Mouse (Mus musculus) intestine, postnatal 0 days (tissue): ENCODE measurements around the gene F12. TPM values are rescaled to one million over a fixed set of nuclear protein-coding genes. Genes with fewer than 3 reads are reported as not detected.

Source experiments
- ATAC-seq: fragments of 200-750 bp; cut with Nextera tagmentation; 2 replicates; pipeline ENCODE4 v1.8.0; 2017; ENCODE audit warnings: mild to moderate bottlenecking, moderate TSS enrichment, moderate library complexity
- H3K27ac ChIP-seq: fragments of 300-500 bp; sonication (generic); 2 replicates; pipeline ENCODE4 v1.5.1; 2014; ENCODE audit warnings: mild to moderate bottlenecking, low read depth, low read length, moderate library complexity
- H3K27me3 ChIP-seq: fragments of 300-500 bp; sonication (generic); replicated peaks from 2 replicates; pipeline ENCODE4 v1.6.1; 2014; ENCODE audit warnings: low read length, mixed read lengths; ENCODE audit not compliant: control insufficient read depth, insufficient read depth
- H3K36me3 ChIP-seq: fragments of 300-500 bp; sonication (generic); 2 replicates; pipeline ENCODE4 v1.6.1; 2014; ENCODE audit warnings: mild to moderate bottlenecking, moderate library complexity; ENCODE audit not compliant: control insufficient read depth, insufficient read depth
- H3K4me1 ChIP-seq: fragments of 300-500 bp; sonication (generic); replicated peaks from 2 replicates; pipeline ENCODE4 v1.6.1; 2014; ENCODE audit warnings: antibody characterized with exemption, low read length, mixed read lengths; ENCODE audit not compliant: control insufficient read depth, insufficient read depth
- H3K4me2 ChIP-seq: fragments of 300-500 bp; sonication (generic); replicated peaks from 2 replicates; pipeline ENCODE4 v1.6.1; 2014; ENCODE audit warnings: low read depth, mild to moderate bottlenecking, moderate library complexity
- H3K4me3 ChIP-seq: fragments of 300-500 bp; sonication (generic); 2 replicates; pipeline ENCODE4 v1.5.1; 2014; ENCODE audit warnings: low read depth, low read length
- H3K9ac ChIP-seq: fragments of 300-500 bp; sonication (generic); 2 replicates; pipeline ENCODE4 v1.6.1; 2014; ENCODE audit warnings: mild to moderate bottlenecking, low read depth, low read length
- H3K9me3 ChIP-seq: fragments of 300-500 bp; sonication (generic); 2 replicates; pipeline ENCODE4 v1.6.1; 2016; ENCODE audit warnings: mixed run types; ENCODE audit not compliant: control insufficient read depth
- CTCF ChIP-seq: sonication (generic); IDR thresholded peaks from 2 replicates; pipeline ENCODE4 v1.5.1; 2016; ENCODE audit warnings: low read depth, mild to moderate bottlenecking, control low read depth, antibody characterized with exemption, moderate library complexity
- WGBS: fragments of 180-500 bp; shearing (Covaris S2); extraction: QIAGEN DNeasy Blood & Tissue Kit; methylation state at CpG from one replicate; pipeline ENCODE4 v1.1.7; 2014; 5-methylcytosine and 5-hydroxymethylcytosine counted together
- polyA plus RNA-seq: library from polyadenylated mRNA; unstranded; fragments of >200 nt; fragmentation: Nextera tagmentation; extraction: Ambion mirVana; gene quantifications from 2 replicates; pipeline ENCODE4 v1.2.1, GENCODE M21; 2015

The F12 gene
- polyA plus RNA-seq, 1 experiment from 2014 or later, result 1.2 TPM

DNA sequence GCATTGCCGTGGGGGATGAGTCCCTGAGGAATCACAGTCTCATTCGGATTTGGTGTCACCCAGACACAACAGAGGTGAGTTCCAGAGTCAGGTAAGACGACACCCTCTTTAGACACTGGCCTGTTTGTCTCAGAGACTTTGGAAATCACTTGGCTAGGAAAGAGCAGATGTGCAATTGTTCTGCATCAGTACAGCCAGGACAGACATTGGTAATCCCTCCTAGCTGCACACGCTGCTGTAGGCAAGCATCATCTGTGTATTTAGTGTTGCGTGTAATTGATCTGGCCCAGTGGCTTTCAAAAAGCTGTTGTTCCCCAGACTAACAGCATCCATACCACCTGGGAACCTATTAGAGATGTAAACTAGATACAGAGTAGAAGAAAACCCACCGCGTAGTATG, 23.3 kb downstream of the F12 start:
- H3K4me1 ChIP-seq, result no peaks in the 10 kb centered on the region
- H3K4me2 ChIP-seq, result no peak overlapping the region
- no peaks in the 10 kb centered on the region for H3K36me3 ChIP-seq
- peaks cover 9% of the 10 kb centered on the region; the same call in 1 of the 2 replicates for H3K27me3 ChIP-seq
- no peak for ATAC-seq
- no peaks in the 10 kb centered on the region for H3K9me3 ChIP-seq
- H3K9ac ChIP-seq, result no peak overlapping the region
- H3K27ac ChIP-seq, result no peak overlapping the region
- no peak for TF ChIP-seq CTCF
- 71% methylated on average over 7 of the region's 7 CpGs for WGBS
- no peak overlapping the region for H3K4me3 ChIP-seq

- Histone ChIP-seq H3K27ac (no peak overlapping the region; the same call in 1 of the 2 replicates), H3K9ac (no peak overlapping the region), H3K4me2 (no peak overlapping the region), H3K9me3 (no peaks in the 10 kb centered on the region), H3K4me3 (no peak overlapping the region), H3K27me3 (peaks cover 9% of the 10 kb centered on the region; the same call in 1 of the 2 replicates), H3K4me1 (no peaks in the 10 kb centered on the region), H3K36me3 (no peaks in the 10 kb centered on the region)
- 26% methylated on average over 1 of the region's 1 CpGs for WGBS
- peak; percentile 65; the same call in 1 of the 2 replicates for ATAC-seq
- no peak for TF ChIP-seq CTCF
Observed at GRCm38 (mm10) chr13:55400039-55400346, 26.6 kb downstream of the F12 start.

- Histone ChIP-seq H3K27ac (no peak overlapping the region), H3K27me3 (peaks cover 9% of the 10 kb centered on the region; the same call in 1 of the 2 replicates), H3K36me3 (no peaks in the 10 kb centered on the region), H3K4me1 (no peaks in the 10 kb centered on the region), H3K9ac (no peak overlapping the region), H3K9me3 (no peaks in the 10 kb centered on the region), H3K4me3 (no peak overlapping the region), H3K4me2 (no peak overlapping the region)
- TF ChIP-seq CTCF, result no peak
- WGBS, result 37% methylated on average over 5 of the region's 5 CpGs
- ATAC-seq, result peak; percentile 82
Observed at GRCm38 (mm10) chr13:55399300-55400038, 27.1 kb downstream of the F12 start.

DNA sequence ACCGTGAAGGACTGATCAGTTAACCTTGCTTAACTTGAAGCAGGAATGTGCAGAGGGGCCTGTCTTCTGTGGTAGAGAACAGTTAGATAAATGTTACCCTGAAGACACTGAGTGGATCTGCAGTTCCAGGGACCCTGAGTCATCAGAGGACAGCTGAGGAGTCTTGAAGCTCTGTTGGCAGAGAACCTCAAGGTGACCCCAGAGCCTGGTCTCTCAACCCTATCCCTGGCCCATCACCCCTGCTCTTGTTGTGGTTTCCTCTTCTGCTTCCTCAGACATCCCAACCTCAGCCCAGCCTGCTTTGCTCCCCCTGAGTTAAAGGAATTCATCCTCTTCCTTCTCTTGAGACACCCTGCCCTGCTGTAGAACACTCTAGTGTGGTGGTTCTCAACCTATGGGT, 28.5 kb downstream of the F12 start, which contains the start of gene Slc34a1:
Gene Slc34a1, plus strand, starts transcription at position 100 of the 400 bp plus-strand sequence.
- Histone ChIP-seq H3K36me3 (no peaks in the 10 kb centered on the region), H3K9ac (no peak within 1 kb of the TSS), H3K27ac (no peak within 1 kb of the TSS), H3K4me3 (no peak within 1 kb of the TSS), H3K9me3 (no peaks in the 10 kb centered on the region), H3K4me1 (no peaks in the 10 kb centered on the region), H3K27me3 (no peaks in the 10 kb centered on the region), H3K4me2 (no peak within 1 kb of the TSS)
- TF ChIP-seq CTCF, result no peak
- no peak for ATAC-seq
- WGBS, result 76% methylated on average over 1 of the region's 1 CpGs

- peak; percentile 69 for TF ChIP-seq CTCF
- no peaks in the 10 kb centered on the region for H3K36me3 ChIP-seq
- no peaks in the 10 kb centered on the region for H3K4me1 ChIP-seq
- 75% methylated on average over 4 of the region's 4 CpGs for WGBS
- no peak overlapping the region for H3K9ac ChIP-seq
- H3K9me3 ChIP-seq, result no peaks in the 10 kb centered on the region
- no peak overlapping the region for H3K4me3 ChIP-seq
- no peak overlapping the region for H3K4me2 ChIP-seq
- no peaks in the 10 kb centered on the region for H3K27me3 ChIP-seq
- H3K27ac ChIP-seq, result no peak overlapping the region
- ATAC-seq, result no peak
Observed at GRCm38 (mm10) chr13:55392933-55393332, 33.7 kb downstream of the F12 start.

- Histone ChIP-seq H3K9ac (no peak overlapping the region), H3K27me3 (no peaks in the 10 kb centered on the region), H3K36me3 (no peaks in the 10 kb centered on the region), H3K27ac (peak overlapping the region; percentile 75), H3K9me3 (no peaks in the 10 kb centered on the region), H3K4me1 (peaks cover 2% of the 10 kb centered on the region; the same call in 1 of the 2 replicates), H3K4me3 (no peak overlapping the region), H3K4me2 (no peak overlapping the region)
- no peak for TF ChIP-seq CTCF
- WGBS, result 32% methylated on average over 1 of the region's 1 CpGs
- ATAC-seq, result peak; percentile 88
Observed at GRCm38 (mm10) chr13:55391626-55392029, 35.0 kb downstream of the F12 start.
